Mouse (Mus musculus) lung, postnatal 0 days (tissue): ENCODE results near the gene Gm8127. TPM values are rescaled to one million over a fixed set of nuclear protein-coding genes. Genes with fewer than 3 reads are reported as not detected.
"Not testable (repeated sequence)": the region's sequence is repeated elsewhere in the genome, so short reads cannot be mapped to it uniquely, and the experiment has no call there.

Experiments used
- ATAC-seq: fragments of 200-750 bp; cut with Nextera tagmentation; 2 replicates; pipeline ENCODE4 v1.8.0; 2017; ENCODE audit warnings: moderate library complexity
- DNase-seq: peaks from one replicate; pipeline ENCODE4 v3.0.0-alpha.2; 2016; ENCODE audit warnings: low spot score
- H3K27ac ChIP-seq: fragments of 300-500 bp; sonication (generic); 2 replicates; pipeline ENCODE4 v1.5.1; 2014; ENCODE audit warnings: antibody characterized with exemption, mild to moderate bottlenecking, low read length, mixed read lengths
- H3K27me3 ChIP-seq: fragments of 300-500 bp; sonication (generic); replicated peaks from 2 replicates; pipeline ENCODE4 v1.6.1; 2014; ENCODE audit warnings: low read length, mixed read lengths; ENCODE audit not compliant: insufficient read depth
- H3K36me3 ChIP-seq: fragments of 300-500 bp; sonication (generic); 2 replicates; pipeline ENCODE4 v1.6.1; 2014; ENCODE audit warnings: low read length, mixed read lengths; ENCODE audit not compliant: insufficient read depth
- H3K4me1 ChIP-seq: fragments of 300-500 bp; sonication (generic); 2 replicates; pipeline ENCODE4 v1.6.1; 2014; ENCODE audit warnings: antibody characterized with exemption, low read depth, low read length, mixed read lengths; ENCODE audit not compliant: insufficient read depth
- H3K4me2 ChIP-seq: fragments of 300-500 bp; sonication (generic); replicated peaks from 2 replicates; pipeline ENCODE4 v1.6.1; 2014; ENCODE audit warnings: low read depth, mild to moderate bottlenecking, low read length, moderate library complexity, mixed read lengths
- H3K4me3 ChIP-seq: fragments of 300-500 bp; sonication (generic); 2 replicates; pipeline ENCODE4 v1.5.1; 2014; ENCODE audit warnings: low read depth, low read length
- H3K9ac ChIP-seq: fragments of 300-500 bp; sonication (generic); replicated peaks from 2 replicates; pipeline ENCODE4 v1.6.1; 2014; ENCODE audit warnings: low read depth, mild to moderate bottlenecking
- H3K9me3 ChIP-seq: fragments of 300-500 bp; sonication (generic); 2 replicates; pipeline ENCODE4 v1.6.1; 2016; ENCODE audit warnings: low read length, mixed read lengths
- WGBS: fragments of 180-500 bp; shearing (Covaris S2); extraction: QIAGEN DNeasy Blood & Tissue Kit; methylation state at CpG from one replicate; pipeline ENCODE4 v1.1.7; 2014; 5-methylcytosine and 5-hydroxymethylcytosine counted together
- polyA plus RNA-seq: library from polyadenylated mRNA; unstranded; fragments of >200 nt; fragmentation: Nextera tagmentation; extraction: Ambion mirVana; gene quantifications from 2 replicates; pipeline ENCODE4 v1.2.1, GENCODE M21; 2015

The Gm8127 gene
- polyA plus RNA-seq, 1 experiment from 2014 or later, result not detected

DNA sequence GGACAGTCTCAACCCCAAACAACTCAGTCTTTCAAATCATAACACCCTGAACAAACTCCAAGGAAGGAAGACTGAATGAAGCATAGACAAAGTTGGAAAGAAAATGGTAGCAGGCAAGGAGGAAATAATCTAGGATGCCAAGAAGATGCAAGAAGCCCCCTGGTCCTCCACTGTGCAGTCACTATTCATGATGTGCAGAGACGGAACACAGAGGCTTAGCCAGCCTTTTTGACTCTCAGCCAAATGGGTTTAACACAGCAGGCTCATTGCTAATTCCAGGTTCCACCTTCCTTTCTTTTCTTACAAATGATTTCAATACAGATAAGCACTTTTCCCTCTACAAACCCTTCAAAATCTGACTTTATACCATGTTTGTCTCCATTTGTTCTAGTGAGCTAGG lies 20.5 kb downstream of the Gm8127 start:
- not testable (repeated sequence) for H3K27me3 ChIP-seq, H3K9me3 ChIP-seq, H3K4me2 ChIP-seq, H3K27ac ChIP-seq, DNase-seq, H3K9ac ChIP-seq, H3K4me3 ChIP-seq, H3K4me1 ChIP-seq, ATAC-seq, H3K36me3 ChIP-seq
- 81% methylated on average over 1 of the region's 1 CpGs for WGBS

DNA sequence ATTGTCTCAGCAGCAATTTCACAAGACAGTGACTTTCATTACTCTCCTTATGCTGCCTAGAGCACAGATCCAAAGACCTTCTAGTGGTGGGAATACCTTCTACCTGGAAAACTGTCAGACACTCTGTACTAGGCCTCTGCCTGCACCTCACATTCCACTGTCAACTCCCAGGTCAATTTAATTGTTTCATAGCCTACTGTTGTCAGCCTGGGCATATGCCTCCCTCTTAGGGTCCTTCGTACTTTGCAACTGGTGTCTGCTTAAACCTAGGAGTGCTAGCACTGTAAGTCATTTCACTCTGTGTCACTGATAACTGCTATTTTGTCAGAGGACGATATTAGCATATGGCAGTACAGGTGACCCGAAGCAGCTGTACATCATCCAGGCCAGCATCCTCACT lies 24.4 kb downstream of the Gm8127 start:
- H3K4me1 ChIP-seq, H3K4me3 ChIP-seq, H3K9ac ChIP-seq, H3K4me2 ChIP-seq, ATAC-seq, H3K27ac ChIP-seq, H3K27me3 ChIP-seq, H3K9me3 ChIP-seq, H3K36me3 ChIP-seq, DNase-seq: not testable (repeated sequence)
- 79% methylated on average over 3 of the region's 3 CpGs for WGBS

DNA sequence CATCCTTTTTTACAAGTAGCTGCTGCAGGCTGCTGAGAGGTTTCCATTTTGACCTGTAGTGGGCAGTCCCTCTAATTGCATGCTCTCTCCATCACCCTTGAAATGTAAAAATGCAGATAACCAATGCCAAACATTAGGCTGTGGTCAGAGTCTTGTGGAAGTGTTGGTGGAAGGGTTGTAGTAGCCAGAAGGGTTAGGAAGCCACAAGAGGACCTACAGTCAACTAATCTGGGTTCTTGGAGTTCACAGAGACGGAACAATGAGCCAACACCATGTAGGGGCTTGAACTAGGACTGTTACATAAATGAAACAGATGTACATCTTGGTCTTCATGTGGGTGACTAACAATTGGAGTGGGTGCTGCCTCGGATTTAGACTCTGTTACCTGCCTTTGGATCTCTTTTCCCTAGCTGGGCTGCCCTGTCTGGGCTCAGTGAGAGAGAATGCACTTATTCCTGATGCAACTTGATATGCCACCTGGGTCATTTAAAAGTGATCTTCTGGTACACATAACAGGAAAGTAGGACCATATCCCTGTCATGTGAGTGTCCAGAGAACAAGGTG lies 25.0 kb downstream of the Gm8127 start:
- DNase-seq, ATAC-seq: not testable (repeated sequence)

DNA sequence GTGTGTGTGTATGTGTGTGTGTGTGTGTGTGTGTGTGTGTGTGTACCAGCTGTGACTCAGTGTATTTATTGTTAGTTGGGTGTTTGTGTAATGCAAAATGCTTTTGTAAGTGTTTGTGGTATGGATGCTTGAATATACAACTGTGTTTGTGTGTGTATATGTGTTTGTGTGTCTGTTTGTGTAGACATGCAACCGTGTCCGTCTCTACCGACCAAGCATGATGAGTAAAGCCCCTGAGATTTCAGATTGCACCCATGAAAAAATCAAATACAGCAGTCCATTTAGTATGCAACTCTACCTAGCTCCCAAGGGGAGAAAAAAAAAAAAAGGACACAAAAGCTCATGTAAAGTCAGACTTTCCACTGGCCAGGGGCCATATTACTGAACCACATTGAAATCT lies 30.2 kb downstream of the Gm8127 start:
- not testable (repeated sequence) for H3K9ac ChIP-seq, H3K4me3 ChIP-seq, H3K27ac ChIP-seq, DNase-seq, H3K36me3 ChIP-seq, H3K27me3 ChIP-seq, H3K9me3 ChIP-seq, H3K4me1 ChIP-seq, H3K4me2 ChIP-seq, ATAC-seq
- 86% methylated on average over 3 of the region's 3 CpGs for WGBS

More for the DNA sequence above, 25.0 kb downstream of the Gm8127 start:
- H3K27me3 ChIP-seq, H3K27ac ChIP-seq, H3K9me3 ChIP-seq, H3K4me3 ChIP-seq, H3K36me3 ChIP-seq, H3K4me1 ChIP-seq, H3K9ac ChIP-seq, H3K4me2 ChIP-seq: not testable (repeated sequence)
- 35% methylated on average over 2 of the region's 2 CpGs for WGBS

DNA sequence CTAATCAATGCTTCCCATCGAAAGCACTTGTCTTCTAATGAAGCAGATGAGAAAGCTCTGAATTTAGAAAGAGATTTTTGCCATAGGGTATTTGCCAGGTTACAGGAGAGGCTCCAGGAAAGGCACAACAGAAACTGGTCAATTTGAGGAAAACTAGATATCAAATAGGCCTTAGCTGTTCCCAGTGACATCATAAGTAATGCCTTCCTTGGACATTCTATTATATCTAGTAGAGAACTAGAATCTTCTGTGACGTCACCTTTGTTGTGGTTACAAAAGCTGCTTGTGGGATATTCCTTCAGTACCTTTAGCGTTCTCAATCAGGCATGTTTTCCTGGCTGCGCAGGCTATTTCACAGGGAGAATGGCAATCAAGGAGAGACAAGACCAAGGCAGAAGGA lies 35.3 kb downstream of the Gm8127 start, which contains the start of gene Gm8126:
Gene Gm8126, plus strand, starts transcription at position 301 of the 400 bp plus-strand sequence.
- not testable (repeated sequence) for H3K4me3 ChIP-seq, H3K27me3 ChIP-seq, H3K27ac ChIP-seq, H3K36me3 ChIP-seq, H3K9ac ChIP-seq, H3K9me3 ChIP-seq, H3K4me1 ChIP-seq, DNase-seq, ATAC-seq, H3K4me2 ChIP-seq
- 88% methylated on average over 2 of the region's 4 CpGs for WGBS

DNA sequence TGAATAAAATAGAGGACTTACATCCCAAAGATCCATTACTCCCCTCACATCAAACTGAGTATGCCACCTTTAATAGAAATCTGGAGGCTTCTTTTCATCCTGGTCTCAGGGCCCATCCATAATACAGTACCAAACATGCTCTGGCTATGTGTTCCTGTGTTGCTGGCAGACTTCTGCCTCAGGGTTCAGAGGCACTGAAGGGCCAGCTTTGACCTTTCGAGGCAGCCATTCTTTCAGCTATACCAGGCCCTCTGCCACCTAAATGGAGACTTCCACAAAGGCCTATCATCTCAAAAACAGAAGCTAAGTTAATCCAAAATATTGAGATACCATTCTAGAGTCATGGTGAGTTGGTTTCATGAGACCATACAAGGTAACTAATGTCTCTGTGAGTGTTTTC lies 37.1 kb downstream of the Gm8127 start:
- not testable (repeated sequence) for H3K4me3 ChIP-seq, H3K27ac ChIP-seq, H3K36me3 ChIP-seq, DNase-seq, H3K9ac ChIP-seq, H3K4me1 ChIP-seq, H3K27me3 ChIP-seq, H3K9me3 ChIP-seq, ATAC-seq, H3K4me2 ChIP-seq
- WGBS, result 68% methylated on average over 1 of the region's 1 CpGs

DNA sequence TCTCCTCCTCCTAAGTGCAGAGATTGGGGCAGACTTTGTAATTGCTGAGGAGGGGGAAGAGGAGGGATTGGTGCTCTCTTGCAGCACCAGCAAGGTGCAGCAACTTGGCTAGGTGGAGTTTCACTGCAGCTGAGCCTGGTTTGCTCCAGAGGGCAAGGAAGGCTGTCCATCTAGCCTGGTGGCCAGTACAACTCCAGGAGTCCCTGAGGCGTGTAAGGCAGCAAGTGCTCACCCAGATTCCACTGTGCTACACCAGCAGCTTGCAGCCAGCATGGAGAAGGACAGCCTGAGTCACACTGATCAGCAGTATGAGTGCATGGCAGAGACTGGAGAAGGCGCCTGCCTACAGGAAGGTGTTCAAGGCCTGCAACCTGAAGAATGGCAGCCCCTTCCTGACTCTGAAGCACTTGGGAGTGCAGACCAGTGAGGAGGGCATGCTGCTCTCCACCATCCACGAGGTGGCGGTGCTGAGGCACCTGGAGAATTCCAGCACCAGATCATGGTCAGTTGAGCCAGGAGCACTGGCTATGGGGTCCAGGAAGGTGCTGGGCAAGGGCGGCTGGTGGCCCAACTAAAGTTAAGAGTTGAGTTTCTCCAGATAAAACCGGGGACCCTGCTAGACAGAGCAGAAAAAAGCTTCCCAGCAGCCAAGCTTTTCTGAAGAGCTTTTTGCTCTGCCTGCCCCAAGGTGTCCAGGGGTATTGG lies 42.9 kb downstream of the Gm8127 start:
- not testable (repeated sequence) for H3K27me3 ChIP-seq, ATAC-seq, H3K27ac ChIP-seq, H3K9me3 ChIP-seq, H3K4me1 ChIP-seq, DNase-seq, H3K9ac ChIP-seq, H3K36me3 ChIP-seq, H3K4me3 ChIP-seq, H3K4me2 ChIP-seq
- WGBS, result 25% methylated on average over 5 of the region's 6 CpGs

DNA sequence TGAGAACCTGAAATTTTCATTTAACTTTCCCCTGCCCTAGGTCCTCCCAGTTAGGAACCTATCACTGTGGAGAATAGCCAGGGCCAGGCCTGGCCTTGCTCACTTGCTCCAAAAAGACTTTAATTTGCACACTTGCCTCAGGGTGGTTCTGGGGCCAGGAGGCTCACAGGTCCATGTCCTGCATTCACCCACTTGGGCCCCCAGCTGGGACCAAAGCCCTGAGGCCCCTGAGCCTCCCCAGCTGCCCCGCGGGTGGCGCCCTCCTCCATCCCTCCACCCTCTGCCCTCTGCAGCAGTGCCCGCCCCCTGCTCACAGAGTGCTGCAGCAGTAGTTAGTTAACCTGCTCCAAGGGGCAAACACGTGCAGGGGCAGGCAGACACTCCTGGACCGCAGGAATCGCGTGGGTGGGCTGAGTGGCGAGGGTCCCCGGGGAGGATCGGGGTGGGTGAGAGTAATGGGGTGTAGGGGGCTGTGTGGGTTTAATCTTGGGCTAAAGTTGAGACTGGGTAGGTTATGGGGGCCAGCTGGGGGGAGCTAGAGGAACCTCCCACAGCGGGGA lies 43.9 kb downstream of the Gm8127 start:
- 17% methylated on average over 10 of the region's 12 CpGs for WGBS
- ATAC-seq, result not testable (repeated sequence)

More for the DNA sequence above, 43.9 kb downstream of the Gm8127 start:
- not testable (repeated sequence) for H3K36me3 ChIP-seq, DNase-seq, H3K9me3 ChIP-seq, H3K27me3 ChIP-seq, H3K4me2 ChIP-seq, H3K9ac ChIP-seq, H3K27ac ChIP-seq, H3K4me3 ChIP-seq, H3K4me1 ChIP-seq
